Mouse (Mus musculus): ENCODE data around the gene 1700024B05Rik.
"Not testable (repeated sequence)": the region's sequence is repeated elsewhere in the genome, so short reads cannot be mapped to it uniquely, and the experiment has no call there.

The 1700024B05Rik gene

DNA sequence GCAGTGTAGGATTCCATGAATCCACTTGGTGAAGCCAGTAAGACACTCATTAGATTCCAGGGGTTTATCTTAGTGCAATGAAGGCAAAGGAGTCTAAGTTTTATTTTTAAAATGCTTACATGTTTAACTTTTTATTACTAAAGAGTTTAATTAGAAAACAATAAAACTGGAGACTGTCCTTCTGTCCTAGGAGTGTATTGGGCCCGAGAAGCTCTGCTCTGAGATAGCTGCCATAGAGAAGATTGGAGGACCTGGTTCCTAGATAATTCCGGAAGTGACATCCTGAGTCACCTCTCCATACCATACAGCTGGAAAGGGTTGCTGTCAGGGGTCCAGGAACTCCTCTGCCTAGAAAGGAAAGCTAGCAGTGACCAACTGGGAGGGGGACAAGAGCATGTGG, at the start of gene 1700024B05Rik:
TSS of gene 1700024B05Rik (plus strand) at position 301 of the 400 bp plus-strand sequence.
- DNase-seq (ENCODE audit: low spot score in 2 of 2) = not testable (repeated sequence)

- not testable (repeated sequence) for DNase-seq (ENCODE audit: low spot score in 2 of 2)
Measured at GRCm38 (mm10) chr14:41907190-41907589, 36.6 kb upstream of the 1700024B05Rik start, which contains the start of gene Gm7980. TSS of gene Gm7980 (minus strand) at chr14:41907290.

GRCm38 (mm10) chr14:41924649-41925048, 19.1 kb upstream of the 1700024B05Rik start, which contains the start of gene 1700049E17Rik1:
TSS of gene 1700049E17Rik1 (plus strand) at chr14:41924949.
- DNase-seq (ENCODE audit: low spot score in 2 of 2) = not testable (repeated sequence)

- not testable (repeated sequence) for DNase-seq (ENCODE audit: low spot score in 2 of 2)
Measured at GRCm38 (mm10) chr14:41964095-41964494, 20.3 kb downstream of the 1700024B05Rik start.

DNA sequence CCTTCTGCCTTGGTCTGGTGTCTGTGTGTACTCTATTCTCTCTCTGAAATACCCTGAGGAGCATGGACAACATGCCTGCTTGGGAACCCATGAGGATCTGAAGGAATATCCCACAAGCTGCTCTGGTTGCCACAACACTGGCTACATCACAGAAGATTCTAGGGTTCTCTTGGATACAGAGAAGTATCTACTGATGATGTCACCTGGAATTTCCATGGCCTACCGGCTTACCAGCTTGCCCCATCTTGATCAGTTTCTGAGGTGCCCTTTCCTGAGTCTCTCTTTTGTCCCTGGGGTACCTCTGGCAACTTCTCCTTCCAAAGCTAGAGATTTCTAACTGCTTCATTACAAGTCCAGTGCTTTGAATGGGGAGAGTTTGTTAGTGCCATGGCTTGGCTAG, 24.0 kb downstream of the 1700024B05Rik start, which contains the start of gene Gm6401:
TSS of gene Gm6401 (minus strand) at position 101 of the 400 bp plus-strand sequence.
- DNase-seq (ENCODE audit: low spot score in 2 of 2) = not testable (repeated sequence)

DNA sequence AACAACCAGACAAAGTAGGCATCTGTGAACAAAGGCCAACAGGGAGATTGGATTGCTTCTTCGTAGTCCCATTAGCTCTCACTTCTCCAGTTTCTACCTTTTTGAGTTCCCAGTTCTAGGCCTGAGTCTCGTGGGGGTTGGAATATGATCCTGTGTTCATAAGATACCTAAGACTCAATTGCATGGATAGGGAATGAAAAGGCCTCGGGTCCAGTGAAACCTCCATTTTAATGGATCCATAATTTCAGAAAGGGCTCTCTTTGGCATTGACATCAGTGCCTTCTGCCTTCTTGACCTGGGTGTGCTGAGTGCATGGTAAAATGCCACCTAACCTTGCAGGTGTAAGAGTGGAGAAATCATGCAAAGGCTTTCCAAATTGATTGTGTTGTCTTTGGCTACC, 24.8 kb downstream of the 1700024B05Rik start:
- not testable (repeated sequence) for DNase-seq (ENCODE audit: low spot score in 2 of 2)

- not testable (repeated sequence) for DNase-seq (ENCODE audit: low spot score in 2 of 2)
Measured at GRCm38 (mm10) chr14:41983225-41983624, 39.4 kb downstream of the 1700024B05Rik start, which contains the start of gene Gm3543. TSS of gene Gm3543 (minus strand) at chr14:41983325.

Measured in frontal cortex, postnatal 14 days (tissue).